Mouse (Mus musculus): ENCODE data around the gene Parp1.

Parp1 gene

DNA sequence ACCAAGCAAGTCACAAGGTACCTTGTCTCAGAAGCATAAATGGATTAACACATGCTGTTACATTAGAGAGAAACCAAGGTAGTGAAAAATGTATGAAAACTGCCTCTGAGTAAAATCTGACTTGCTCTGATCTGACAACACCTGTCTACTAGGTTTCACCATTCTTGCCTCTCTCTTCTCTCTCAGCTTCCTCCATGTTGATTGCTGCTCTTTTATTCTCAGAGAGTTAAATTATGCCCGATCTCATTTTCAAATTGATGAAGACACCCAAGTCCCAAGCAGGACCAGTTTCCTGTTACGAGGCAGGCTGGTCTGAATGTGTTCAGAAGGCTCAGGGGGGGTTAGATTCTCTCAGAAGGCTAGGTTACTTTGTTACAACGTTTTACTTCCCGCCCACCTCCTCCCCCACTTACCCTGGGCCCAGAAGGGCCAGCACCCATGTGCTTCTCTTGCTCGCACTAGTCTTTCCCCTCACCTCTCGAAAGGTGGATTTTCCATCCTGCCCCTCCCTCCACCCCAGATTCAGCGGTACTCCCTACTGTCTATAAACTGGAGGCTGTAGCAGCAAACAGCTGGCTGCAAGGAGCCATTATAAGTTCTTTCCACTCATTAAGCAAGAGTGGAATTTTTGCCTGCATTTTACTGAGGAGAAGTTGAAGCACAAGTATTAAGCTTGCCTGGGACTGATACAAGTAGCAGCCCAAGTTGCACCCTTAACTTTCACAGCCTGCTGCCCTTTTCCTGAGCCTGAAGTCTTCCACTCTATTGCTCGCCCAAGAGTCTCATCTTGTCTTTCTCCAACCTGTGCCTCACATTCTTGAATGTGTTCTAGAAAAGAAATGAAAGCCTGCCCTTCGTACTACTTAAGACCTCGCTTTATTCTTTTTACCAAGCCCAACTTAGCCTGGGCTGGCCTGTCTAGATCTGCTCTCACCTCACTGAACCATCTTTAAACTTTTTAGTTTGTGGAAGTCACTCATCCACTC, 71.0 kb downstream of the Parp1 start:
- no peak for DNase-seq

DNA sequence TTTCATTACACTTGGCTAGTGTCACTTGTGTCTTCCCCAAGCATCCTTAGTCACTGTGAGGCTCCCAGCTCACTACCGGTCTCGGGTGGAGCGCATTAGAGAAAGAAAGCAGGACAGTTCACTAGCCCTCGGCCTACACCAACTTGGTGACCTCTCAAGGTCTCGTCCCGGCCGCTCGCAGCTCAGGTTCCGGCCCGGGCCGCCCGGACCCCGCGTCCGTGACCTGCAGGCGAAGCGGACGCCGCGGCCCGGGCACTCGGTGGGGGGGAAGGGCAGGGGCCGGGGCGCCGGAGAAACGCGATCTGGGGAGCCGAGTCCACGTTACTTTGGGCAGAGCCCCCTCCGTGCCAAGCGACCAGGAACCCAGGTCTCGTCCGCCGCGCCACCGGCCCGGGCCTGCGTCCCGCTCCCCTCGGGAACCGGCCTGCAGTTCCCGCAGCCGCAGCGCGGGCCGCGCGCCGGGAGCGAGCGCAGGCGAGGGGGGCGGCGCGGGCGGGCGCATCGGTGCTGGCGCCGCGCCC, 71.9 kb downstream of the Parp1 start:
- peak; percentile 17 for DNase-seq

DNA sequence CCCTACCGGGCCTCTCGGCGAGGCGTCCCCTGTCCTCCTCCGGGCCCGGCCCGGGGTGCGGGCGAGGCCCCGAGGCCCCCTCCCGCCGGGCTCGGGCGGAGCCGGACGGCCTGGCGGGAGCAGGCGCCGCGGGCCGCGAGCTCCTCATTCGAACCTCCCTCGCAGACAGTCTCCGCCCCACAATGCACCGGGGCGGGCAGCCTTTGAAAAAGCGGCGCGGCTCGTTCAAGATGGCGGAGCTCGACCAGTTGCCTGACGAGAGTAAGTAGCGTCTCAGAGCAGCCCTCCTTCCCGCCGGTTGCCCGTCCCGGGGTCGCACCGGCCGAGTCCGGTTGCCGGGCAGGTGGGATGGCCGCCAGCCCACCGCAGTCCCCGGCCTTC, 72.4 kb downstream of the Parp1 start, which contains the start of gene Lin9:
Gene Lin9, plus strand, starts transcription at position 14 of the 381 bp plus-strand sequence.
- DNase-seq: peak; percentile 92

DNA sequence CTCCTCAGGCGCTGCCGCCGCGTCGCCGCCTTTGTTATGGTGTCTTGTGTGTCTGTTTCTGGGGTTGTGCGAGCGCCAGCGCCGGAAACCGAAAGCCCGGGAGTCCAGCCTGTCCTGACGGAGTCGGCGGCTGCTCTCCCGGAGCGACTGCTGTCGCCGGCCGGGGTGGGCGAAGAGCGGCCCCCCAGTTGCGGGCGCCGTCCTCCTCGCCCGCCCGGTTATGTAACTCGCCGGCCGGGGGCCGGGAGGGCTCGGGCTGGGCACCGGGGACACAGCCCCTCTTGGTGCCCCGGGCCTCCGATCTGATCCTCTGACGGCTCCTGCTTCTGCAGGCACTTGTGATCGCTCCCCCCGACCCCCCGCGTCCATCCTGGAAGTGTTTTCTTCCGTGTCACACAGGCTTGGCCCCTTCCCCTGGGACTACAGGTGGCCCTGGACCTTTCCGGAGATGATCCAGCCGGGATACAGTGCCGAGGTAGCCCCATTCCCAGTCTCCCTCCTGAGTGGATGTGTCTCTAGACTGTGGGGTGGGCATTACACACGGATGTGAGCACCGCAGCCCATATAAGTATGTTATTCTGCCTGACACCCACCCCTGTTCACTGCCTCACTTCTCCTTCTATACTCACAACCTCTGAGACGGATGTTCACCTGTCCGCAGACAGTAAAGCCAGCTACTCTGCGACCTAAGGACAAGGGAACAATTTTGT, 72.9 kb downstream of the Parp1 start:
- no peak for DNase-seq

DNA sequence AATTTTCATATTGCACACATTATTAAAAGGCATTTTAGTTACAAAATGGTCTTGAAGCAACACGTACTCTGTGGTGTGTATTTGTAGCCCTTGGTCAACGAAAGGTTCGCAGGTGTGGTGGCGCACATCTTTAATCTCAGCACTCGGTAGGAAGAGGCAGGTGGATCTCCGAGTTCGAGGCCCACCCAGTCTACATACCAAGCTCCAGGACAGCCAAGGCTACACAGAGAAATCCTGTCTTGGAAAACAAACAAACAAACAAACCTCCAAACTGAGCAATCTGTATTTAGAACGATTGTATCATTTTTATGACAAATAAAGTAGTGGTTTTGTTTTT, 73.5 kb downstream of the Parp1 start:
- no peak for DNase-seq

Measured in lung, postnatal 14 days (tissue).